Mouse (Mus musculus) kidney, postnatal 0 days (tissue): ENCODE results near the gene Erc1. TPM values are rescaled to one million over a fixed set of nuclear protein-coding genes. Genes with fewer than 3 reads are reported as not detected.

Source experiments
- ATAC-seq: fragments of 200-750 bp; cut with Nextera tagmentation; replicated peaks from 2 replicates; pipeline ENCODE4 v1.8.0; 2017; ENCODE audit warnings: low read depth, moderate number of reproducible peaks, moderate TSS enrichment, moderate library complexity; ENCODE audit not compliant: low FRiP score
- DNase-seq: peaks from one replicate; pipeline ENCODE4 v3.0.0-alpha.2; 2016; ENCODE audit warnings: low spot score
- H3K27ac ChIP-seq: fragments of 300-500 bp; sonication (generic); 2 replicates; pipeline ENCODE4 v1.5.1; 2014; ENCODE audit warnings: mild to moderate bottlenecking
- H3K27me3 ChIP-seq: fragments of 300-500 bp; sonication (generic); 2 replicates; pipeline ENCODE4 v1.6.1; 2014; ENCODE audit warnings: low read length, mixed read lengths; ENCODE audit not compliant: insufficient read depth
- H3K36me3 ChIP-seq: fragments of 300-500 bp; sonication (generic); 2 replicates; pipeline ENCODE4 v1.6.1; 2014; ENCODE audit warnings: low read length, mixed read lengths; ENCODE audit not compliant: insufficient read depth
- H3K4me1 ChIP-seq: fragments of 300-500 bp; sonication (generic); replicated peaks from 2 replicates; pipeline ENCODE4 v1.6.1; 2014; ENCODE audit warnings: antibody characterized with exemption, low read length, mixed read lengths; ENCODE audit not compliant: insufficient read depth
- H3K4me2 ChIP-seq: fragments of 300-500 bp; sonication (generic); 2 replicates; pipeline ENCODE4 v1.6.1; 2014; ENCODE audit warnings: mild to moderate bottlenecking, low read length, moderate library complexity, mixed read lengths
- H3K4me3 ChIP-seq: fragments of 300-500 bp; sonication (generic); replicated peaks from 2 replicates; pipeline ENCODE4 v1.5.1; 2014; ENCODE audit warnings: low read depth, low read length
- H3K9ac ChIP-seq: fragments of 300-500 bp; sonication (generic); 2 replicates; pipeline ENCODE4 v1.6.1; 2014; ENCODE audit warnings: low read depth, low read length
- H3K9me3 ChIP-seq: fragments of 300-500 bp; sonication (generic); replicated peaks from 2 replicates; pipeline ENCODE4 v1.6.1; 2016; ENCODE audit warnings: low read length, inconsistent platforms, mixed read lengths
- CTCF ChIP-seq: IDR thresholded peaks from 2 replicates; pipeline ENCODE4 v1.5.1; 2016; ENCODE audit warnings: antibody characterized with exemption, low read depth, mild to moderate bottlenecking, moderate library complexity
- WGBS: fragments of 180-500 bp; shearing (Covaris S2); extraction: QIAGEN DNeasy Blood & Tissue Kit; methylation state at CpG from one replicate; pipeline ENCODE4 v1.1.7; 2014; 5-methylcytosine and 5-hydroxymethylcytosine counted together
- polyA plus RNA-seq: library from polyadenylated mRNA; unstranded; fragments of >200 nt; fragmentation: Nextera tagmentation; extraction: Ambion mirVana; gene quantifications from 2 replicates; pipeline ENCODE4 v1.2.1, GENCODE M21; 2015

Erc1 gene
- polyA plus RNA-seq, 1 experiment from 2014 or later, result 10.6 TPM

- TF ChIP-seq CTCF, result no peak
- DNase-seq (peak; percentile 34), ATAC-seq (no peak)
- no peaks in the 10 kb centered on the region for H3K36me3 ChIP-seq
- H3K4me1 ChIP-seq, result no peaks in the 10 kb centered on the region; the same call in 1 of the 2 replicates
- WGBS, result 26% methylated on average over 11 of the region's 11 CpGs
- peak overlapping the region; percentile 84 for H3K4me2 ChIP-seq
- H3K9me3 ChIP-seq, result no peaks in the 10 kb centered on the region
- peak overlapping the region; percentile 95 for H3K27ac ChIP-seq
- no peaks in the 10 kb centered on the region for H3K27me3 ChIP-seq
- H3K4me3 ChIP-seq, result peak overlapping the region; percentile 99
- peak overlapping the region; percentile 82 for H3K9ac ChIP-seq
These were observed 1.0 kb downstream of the Erc1 start for GRCm38 (mm10) chr6:119846751-119847517.

- DNase-seq (no peak), ATAC-seq (no peak)
- no peak overlapping the region for H3K4me3 ChIP-seq
- H3K4me1 ChIP-seq, result no peaks in the 10 kb centered on the region
- TF ChIP-seq CTCF, result no peak
- H3K27ac ChIP-seq, result no peak overlapping the region
- 77% methylated on average over 5 of the region's 5 CpGs for WGBS
- no peaks in the 10 kb centered on the region for H3K9me3 ChIP-seq
- H3K9ac ChIP-seq, result no peak overlapping the region
- no peaks in the 10 kb centered on the region for H3K27me3 ChIP-seq
- H3K4me2 ChIP-seq, result no peak overlapping the region
- 0 out of 2 replicates have a peak, but pooled peaks cover 4% of the 10 kb centered on the region for H3K36me3 ChIP-seq
These were observed 18.0 kb downstream of the Erc1 start for GRCm38 (mm10) chr6:119829951-119830350.

- no peak for TF ChIP-seq CTCF
- Histone ChIP-seq H3K4me3 (no peak overlapping the region), H3K9ac (no peak overlapping the region), H3K36me3 (peaks cover 11% of the 10 kb centered on the region), H3K27ac (no peak overlapping the region), H3K9me3 (no peaks in the 10 kb centered on the region), H3K27me3 (no peaks in the 10 kb centered on the region), H3K4me2 (no peak overlapping the region), H3K4me1 (no peaks in the 10 kb centered on the region)
- ATAC-seq, result no peak
- WGBS, result 94% methylated on average over 1 of the region's 1 CpGs
- DNase-seq, result no peak
These were observed 19.8 kb downstream of the Erc1 start for GRCm38 (mm10) chr6:119828165-119828564.

- ATAC-seq (no peak), DNase-seq (no peak)
- H3K36me3 ChIP-seq, result peaks cover 11% of the 10 kb centered on the region
- no peaks in the 10 kb centered on the region for H3K9me3 ChIP-seq
- H3K27me3 ChIP-seq, result no peaks in the 10 kb centered on the region
- no peak for TF ChIP-seq CTCF
- no peaks in the 10 kb centered on the region for H3K4me1 ChIP-seq
- H3K9ac ChIP-seq, result no peak overlapping the region
- WGBS, result 66% methylated on average over 4 of the region's 4 CpGs
- no peak overlapping the region for H3K4me2 ChIP-seq
- no peak overlapping the region for H3K27ac ChIP-seq
- no peak overlapping the region for H3K4me3 ChIP-seq
These were observed 21.3 kb downstream of the Erc1 start for GRCm38 (mm10) chr6:119826701-119827100.

GRCm38 (mm10) chr6:119822216-119822615 is 25.8 kb downstream of the Erc1 start:
- Histone ChIP-seq H3K4me2 (no peak overlapping the region), H3K36me3 (peaks cover 11% of the 10 kb centered on the region), H3K4me1 (no peaks in the 10 kb centered on the region), H3K9me3 (no peaks in the 10 kb centered on the region), H3K27ac (no peak overlapping the region), H3K9ac (no peak overlapping the region), H3K27me3 (no peaks in the 10 kb centered on the region), H3K4me3 (no peak overlapping the region)
- TF ChIP-seq CTCF, result no peak
- WGBS, result 85% methylated on average over 1 of the region's 1 CpGs
- ATAC-seq (no peak), DNase-seq (no peak)

- Histone ChIP-seq H3K9me3 (no peaks in the 10 kb centered on the region), H3K36me3 (peaks cover 11% of the 10 kb centered on the region), H3K4me1 (no peaks in the 10 kb centered on the region), H3K9ac (no peak overlapping the region), H3K4me3 (no peak overlapping the region), H3K4me2 (no peak overlapping the region), H3K27ac (no peak overlapping the region), H3K27me3 (no peaks in the 10 kb centered on the region)
- 98% methylated on average over 1 of the region's 1 CpGs for WGBS
- ATAC-seq, result no peak
- DNase-seq, result no peak
- no peak for TF ChIP-seq CTCF
These were observed 26.8 kb downstream of the Erc1 start for GRCm38 (mm10) chr6:119821158-119821557.

DNA sequence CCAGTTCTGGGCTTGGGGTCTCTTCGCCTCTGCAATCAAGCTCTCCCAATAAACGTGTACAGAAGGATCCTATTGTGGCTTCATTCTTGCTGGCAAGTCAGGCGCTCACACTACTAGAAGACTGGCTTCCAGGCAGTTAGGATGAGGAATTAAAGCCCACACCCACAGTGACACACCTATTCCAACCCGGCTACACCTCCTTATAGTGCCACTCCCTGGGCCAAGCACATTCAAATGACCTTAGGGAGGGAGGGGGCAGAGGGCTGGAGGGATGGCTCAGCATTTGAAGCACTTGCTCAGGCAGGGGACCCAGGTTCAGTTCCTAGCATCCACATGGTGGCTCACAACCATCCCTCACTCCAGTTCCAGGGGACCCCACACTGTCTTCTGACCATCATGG is 29.4 kb downstream of the Erc1 start:
- DNase-seq (no peak), ATAC-seq (no peak)
- TF ChIP-seq CTCF, result no peak
- no peak overlapping the region for H3K27ac ChIP-seq
- 93% methylated on average over 4 of the region's 4 CpGs for WGBS
- H3K4me3 ChIP-seq, result no peak overlapping the region
- H3K36me3 ChIP-seq, result no peaks in the 10 kb centered on the region
- no peak overlapping the region for H3K4me2 ChIP-seq
- no peaks in the 10 kb centered on the region for H3K9me3 ChIP-seq
- no peaks in the 10 kb centered on the region for H3K4me1 ChIP-seq
- H3K27me3 ChIP-seq, result no peaks in the 10 kb centered on the region
- H3K9ac ChIP-seq, result no peak overlapping the region
